Comparison of ENCODE assay signal across 25 mouse cellular contexts in the genomic region with DNA sequence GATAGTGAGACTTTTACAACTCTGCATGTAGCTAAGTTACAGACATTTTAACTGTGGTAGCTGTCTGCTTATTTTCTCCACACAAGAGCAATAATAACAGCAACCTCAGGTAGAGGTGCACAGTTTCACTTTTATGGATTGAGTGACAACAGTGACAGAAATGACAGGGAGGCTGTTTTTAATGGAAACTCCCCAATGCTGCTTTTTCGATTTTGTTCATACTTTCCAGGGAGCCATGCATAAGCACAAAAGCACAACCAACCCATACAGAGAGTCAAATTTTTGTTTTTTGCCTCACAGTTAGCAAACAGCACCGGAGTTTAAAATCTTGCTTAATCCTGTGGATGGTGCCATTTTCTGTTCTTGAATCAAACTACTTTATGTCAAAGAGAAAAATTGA.
"Had no signal": no experiment of that assay in that cellular context is flagged by ENCODE, and none has a peak within 500 bp of the region (broad histone marks: within the 10 kb centered on the region; RNA-seq: fewer than 3 reads in every experiment).

No protein-coding gene starts in this region.

- H3K4me3 ChIP-seq: embryonic facial prominence, embryonic 10.5 days; embryonic facial prominence, embryonic 12.5 days; embryonic facial prominence, embryonic 13.5 days; embryonic facial prominence, embryonic 15.5 days; erythroblast, embryonic 14.5 days; forebrain, embryonic 12.5 days; forebrain, embryonic 13.5 days; forebrain, embryonic 15.5 days; gastrocnemius, adult 2 months; heart, adult 2 months; heart, embryonic 10.5 days had no signal

- H3K36me3 ChIP-seq: embryonic facial prominence, embryonic 10.5 days; embryonic facial prominence, embryonic 12.5 days; embryonic facial prominence, embryonic 13.5 days; embryonic facial prominence, embryonic 15.5 days; forebrain, embryonic 12.5 days; forebrain, embryonic 15.5 days; heart, embryonic 10.5 days had no signal

- H3K4me1 ChIP-seq: embryonic facial prominence, embryonic 10.5 days; embryonic facial prominence, embryonic 12.5 days; embryonic facial prominence, embryonic 13.5 days; embryonic facial prominence, embryonic 15.5 days; forebrain, embryonic 12.5 days; forebrain, embryonic 13.5 days; forebrain, embryonic 15.5 days; heart, embryonic 10.5 days had no signal

- H3K4me2 ChIP-seq: embryonic facial prominence, embryonic 12.5 days; embryonic facial prominence, embryonic 13.5 days; embryonic facial prominence, embryonic 15.5 days; forebrain, embryonic 12.5 days; forebrain, embryonic 13.5 days; forebrain, embryonic 15.5 days had no signal

- DNase-seq: cerebellum, adult 9-10 months; cerebellum, adult 9-11 months; cerebellum, postnatal 10 days; cerebellum, postnatal 14 days; cerebellum, postnatal 25 days; cerebellum, postnatal 36 days; embryo, embryonic 11 days; forebrain, postnatal 0 days; gastrocnemius, adult 2 months; gastrocnemius, postnatal 10 days; gastrocnemius, postnatal 14 days; gastrocnemius, postnatal 25 days; gastrocnemius, postnatal 36 days; heart, adult 11 months; heart, adult 18-20 months; heart, adult 2 months had no signal

- H3K9me3 ChIP-seq: embryonic facial prominence, embryonic 10.5 days; embryonic facial prominence, embryonic 12.5 days; embryonic facial prominence, embryonic 13.5 days; embryonic facial prominence, embryonic 15.5 days; forebrain, embryonic 12.5 days; forebrain, embryonic 13.5 days; forebrain, embryonic 15.5 days; heart, embryonic 10.5 days had no signal

- H3K27ac ChIP-seq: embryonic facial prominence, embryonic 10.5 days; embryonic facial prominence, embryonic 12.5 days; embryonic facial prominence, embryonic 13.5 days; embryonic facial prominence, embryonic 15.5 days; forebrain, embryonic 12.5 days; forebrain, embryonic 13.5 days; forebrain, embryonic 15.5 days; gastrocnemius, adult 2 months; heart, adult 2 months; heart, embryonic 10.5 days had no signal

- H3K9ac ChIP-seq: embryonic facial prominence, embryonic 12.5 days; embryonic facial prominence, embryonic 13.5 days; embryonic facial prominence, embryonic 15.5 days; forebrain, embryonic 12.5 days; forebrain, embryonic 13.5 days; forebrain, embryonic 15.5 days; forebrain, postnatal 0 days had no signal

- H3K27me3 ChIP-seq: embryonic facial prominence, embryonic 12.5 days; embryonic facial prominence, embryonic 13.5 days; embryonic facial prominence, embryonic 15.5 days; forebrain, embryonic 12.5 days; forebrain, embryonic 13.5 days; forebrain, embryonic 15.5 days had no signal
